Mouse (Mus musculus) megakaryocyte, embryonic 14.5 days (primary cell): Measurements from ENCODE around the gene Tifa. TPM values are rescaled to one million over a fixed set of nuclear protein-coding genes. Genes with fewer than 3 reads are reported as not detected.

Experiments
- H3K27me3 ChIP-seq: replicated peaks from 2 replicates; pipeline ENCODE3; 2012; ENCODE audit warnings: inconsistent platforms
- H3K36me3 ChIP-seq: replicated peaks from 2 replicates; pipeline ENCODE3; 2012; ENCODE audit warnings: low read length, inconsistent platforms, mixed read lengths
- H3K4me1 ChIP-seq: 2 replicates; pipeline ENCODE4 v1.6.1; 2012; ENCODE audit warnings: inconsistent platforms
- H3K4me3 ChIP-seq: replicated peaks from 2 replicates; pipeline ENCODE3; 2012; ENCODE audit warnings: moderate library complexity, mild to moderate bottlenecking, inconsistent platforms
- H3K9me3 ChIP-seq: 2 replicates; pipeline ENCODE4 v1.6.1; 2012; ENCODE audit warnings: inconsistent platforms
- FLI1 ChIP-seq: IDR thresholded peaks from 2 replicates; pipeline ENCODE4 v1.6.1; 2012; ENCODE audit warnings: low read length, inconsistent platforms, mixed read lengths
- GATA1 ChIP-seq: IDR thresholded peaks from 3 replicates; pipeline ENCODE4 v1.6.1; 2012; ENCODE audit warnings: mixed read lengths, low read length, inconsistent platforms, borderline replicate concordance
- polyA plus RNA-seq: library from polyadenylated mRNA; stranded (reverse); fragments of >175 nt; gene quantifications from 2 replicates; pipeline ENCODE4 v1.2.3, GENCODE M21; 2012; ENCODE audit warnings: low replicate concordance; ENCODE audit not compliant: insufficient read depth

The Tifa gene
- polyA plus RNA-seq, 1 experiment = 131 TPM

GRCm38 (mm10) chr3:127837972-127838644 lies 48.5 kb downstream of the Tifa start:
- H3K4me3 ChIP-seq = peak overlapping the region; percentile 97
- H3K27me3 ChIP-seq = peaks cover 9% of the 10 kb centered on the region
- H3K36me3 ChIP-seq = peaks cover 9% of the 10 kb centered on the region
- peaks cover 48% of the 10 kb centered on the region for H3K4me1 ChIP-seq
- H3K9me3 ChIP-seq = no peaks in the 10 kb centered on the region
- TF ChIP-seq GATA1 = no peak
- TF ChIP-seq FLI1 = no peak

DNA sequence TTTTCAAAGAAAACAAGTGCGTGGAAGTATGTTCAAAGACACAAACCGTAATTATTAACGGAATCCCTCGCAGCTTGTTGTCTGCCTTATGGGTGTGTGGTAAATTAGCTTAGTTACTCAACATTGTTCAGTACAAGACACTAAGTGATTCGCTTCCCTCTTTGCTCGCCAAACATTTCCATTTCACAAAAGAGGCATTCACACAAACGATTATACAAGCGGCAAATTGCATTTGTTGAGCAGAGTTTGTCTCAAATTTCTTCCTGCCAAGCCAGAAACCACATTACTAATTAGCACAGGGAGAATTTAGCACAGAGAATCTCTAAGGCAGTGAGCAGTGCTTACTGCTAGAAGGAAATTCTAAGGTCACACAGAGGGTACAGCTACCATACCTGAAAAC lies 52.3 kb downstream of the Tifa start:
- Histone ChIP-seq H3K27me3 (peaks cover 14% of the 10 kb centered on the region), H3K4me3 (no peak overlapping the region), H3K9me3 (peaks cover 12% of the 10 kb centered on the region), H3K36me3 (no peaks in the 10 kb centered on the region), H3K4me1 (peaks cover 13% of the 10 kb centered on the region)
- TF ChIP-seq FLI1 (no peak), GATA1 (no peak)

GRCm38 (mm10) chr3:127843324-127843940 lies 53.8 kb downstream of the Tifa start:
- Histone ChIP-seq H3K36me3 (no peaks in the 10 kb centered on the region), H3K4me1 (peaks cover 10% of the 10 kb centered on the region), H3K9me3 (peaks cover 12% of the 10 kb centered on the region), H3K27me3 (peaks cover 14% of the 10 kb centered on the region), H3K4me3 (no peak overlapping the region)
- TF ChIP-seq GATA1 (no peak), FLI1 (no peak)

DNA sequence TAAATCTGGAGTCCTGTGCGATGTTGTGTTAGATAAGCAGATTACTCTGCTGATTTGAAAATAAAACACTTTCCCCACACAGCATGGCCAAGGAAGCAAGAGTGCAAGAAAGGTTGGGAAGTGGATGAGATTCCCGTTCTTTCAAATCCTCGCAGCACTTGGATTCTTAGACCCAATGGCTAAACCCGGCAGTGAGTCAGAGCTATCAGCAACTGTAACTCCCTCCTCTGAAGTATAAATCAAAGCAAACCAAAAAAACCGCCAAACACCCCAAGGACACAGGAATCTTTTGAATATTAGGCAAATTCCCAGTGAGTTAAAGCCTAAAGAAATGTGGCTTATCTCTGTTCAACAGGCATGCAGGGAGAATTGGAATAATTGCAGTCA lies 54.3 kb downstream of the Tifa start:
- Histone ChIP-seq H3K9me3 (peaks cover 12% of the 10 kb centered on the region), H3K36me3 (no peaks in the 10 kb centered on the region), H3K27me3 (peaks cover 14% of the 10 kb centered on the region), H3K4me1 (peaks cover 5% of the 10 kb centered on the region), H3K4me3 (no peak overlapping the region)
- TF ChIP-seq GATA1 (no peak), FLI1 (no peak)

DNA sequence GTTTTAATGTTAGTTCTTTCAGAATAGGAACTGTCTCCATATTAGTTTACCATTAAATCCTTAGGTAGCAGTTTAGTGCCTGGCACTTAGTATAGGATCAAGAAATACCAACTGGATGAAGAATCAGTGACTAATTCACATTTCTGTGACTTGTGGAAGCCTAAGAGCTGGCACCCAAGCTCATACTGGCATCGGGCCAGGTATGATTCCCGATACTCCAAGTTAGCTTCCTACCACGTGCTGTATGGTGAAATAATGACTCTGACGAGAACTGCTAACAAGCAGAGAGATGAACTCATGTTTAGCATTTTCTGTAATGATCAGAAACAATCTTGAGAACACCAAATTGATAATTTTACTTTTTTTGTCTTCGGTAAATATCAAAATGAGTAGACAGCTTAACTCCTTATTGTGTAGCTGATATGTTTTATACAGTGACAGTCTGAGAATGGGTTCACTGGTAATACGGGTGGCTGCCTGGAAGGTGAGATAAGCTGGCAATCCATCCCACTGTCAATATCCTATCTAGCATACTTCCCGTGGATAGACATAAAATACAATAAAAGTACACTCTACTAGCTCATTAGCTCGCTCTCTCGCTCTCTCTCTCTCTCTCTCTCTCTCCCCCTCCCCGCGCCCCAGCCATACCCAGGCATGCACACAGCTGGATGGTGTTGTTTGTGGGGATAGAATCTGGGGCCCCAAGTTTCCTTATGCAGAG lies 58.6 kb downstream of the Tifa start:
- peaks cover 13% of the 10 kb centered on the region for H3K27me3 ChIP-seq
- H3K9me3 ChIP-seq = peaks cover 12% of the 10 kb centered on the region
- H3K36me3 ChIP-seq = no peaks in the 10 kb centered on the region
- no peak overlapping the region for H3K4me3 ChIP-seq
- no peaks in the 10 kb centered on the region; the same call in 1 of the 2 replicates for H3K4me1 ChIP-seq
- TF ChIP-seq GATA1 (no peak), FLI1 (no peak)

GRCm38 (mm10) chr3:127849922-127850321 lies 60.3 kb downstream of the Tifa start:
- Histone ChIP-seq H3K27me3 (peaks cover 13% of the 10 kb centered on the region), H3K4me3 (no peak overlapping the region), H3K9me3 (peaks cover 12% of the 10 kb centered on the region), H3K4me1 (peaks cover 4% of the 10 kb centered on the region; the same call in 1 of the 2 replicates), H3K36me3 (no peaks in the 10 kb centered on the region)
- TF ChIP-seq GATA1 = no peak
- no peak for TF ChIP-seq FLI1

DNA sequence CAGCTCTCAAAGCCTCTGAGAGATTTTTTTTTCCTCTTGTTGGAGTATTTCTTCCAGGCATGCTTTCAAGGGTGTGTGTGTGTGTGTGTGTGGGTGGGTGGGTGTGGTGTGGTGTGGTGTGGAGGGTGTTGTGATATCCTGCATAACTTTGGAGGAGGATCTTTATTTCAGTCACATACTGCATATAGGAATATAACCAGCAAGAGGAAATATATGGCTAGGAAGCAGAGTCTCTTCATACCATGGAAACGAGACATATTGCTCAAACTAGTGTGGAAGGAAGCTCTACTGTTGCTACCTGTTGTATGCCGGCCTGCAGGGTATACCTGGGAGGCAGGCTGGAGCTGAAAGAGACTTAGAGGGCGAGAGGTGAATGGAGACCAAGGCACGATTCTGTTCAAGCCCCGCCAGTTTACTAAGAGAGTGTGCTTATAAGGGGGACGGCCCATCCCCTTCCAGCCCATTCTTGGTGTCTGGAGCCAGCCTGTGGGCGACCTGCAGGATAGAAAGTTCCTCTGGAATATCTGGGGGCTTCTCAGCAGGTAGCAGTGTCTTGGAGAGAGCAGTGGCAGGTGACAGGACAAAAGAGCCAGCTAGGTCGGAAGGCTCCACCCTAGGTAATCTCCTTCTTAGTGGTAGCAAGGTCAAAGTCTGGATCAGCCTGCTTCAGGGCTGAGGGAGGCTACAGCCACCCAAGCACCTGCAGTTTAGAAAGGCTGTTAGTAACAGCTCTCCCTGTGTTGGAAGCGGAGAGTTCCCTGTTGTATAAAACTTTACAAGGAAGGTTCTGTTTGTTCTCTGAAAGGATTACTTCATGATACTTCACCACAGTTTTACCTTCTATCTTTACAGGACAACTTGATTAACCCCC lies 61.4 kb downstream of the Tifa start:
- no peak overlapping the region for H3K4me3 ChIP-seq
- H3K4me1 ChIP-seq = peaks cover 4% of the 10 kb centered on the region; the same call in 1 of the 2 replicates
- H3K27me3 ChIP-seq = peaks cover 12% of the 10 kb centered on the region
- H3K9me3 ChIP-seq = peaks cover 8% of the 10 kb centered on the region
- no peak for TF ChIP-seq FLI1
- no peak for TF ChIP-seq GATA1
- no peaks in the 10 kb centered on the region for H3K36me3 ChIP-seq

DNA sequence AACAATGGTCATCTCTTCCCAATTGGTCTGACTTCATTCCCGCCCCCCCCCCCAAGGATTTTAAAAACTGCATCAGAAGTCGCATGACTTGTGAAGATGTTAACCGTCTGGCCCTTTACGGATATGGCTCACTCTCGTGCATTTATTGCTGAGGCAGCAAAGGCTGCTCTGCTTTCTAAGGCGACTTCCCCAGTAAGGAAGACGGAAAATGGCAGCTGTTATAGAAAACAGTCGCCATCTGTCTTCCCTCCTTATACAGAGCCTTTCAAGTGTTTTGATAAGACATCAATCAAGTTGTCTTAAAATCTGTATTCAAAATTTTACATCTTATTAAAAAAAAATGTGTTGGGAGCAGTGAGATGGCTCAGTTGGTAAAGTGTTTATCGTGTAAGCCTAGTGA lies 63.1 kb downstream of the Tifa start:
- Histone ChIP-seq H3K4me1 (peaks cover 4% of the 10 kb centered on the region; the same call in 1 of the 2 replicates), H3K9me3 (no peaks in the 10 kb centered on the region), H3K27me3 (peaks cover 11% of the 10 kb centered on the region), H3K4me3 (no peak overlapping the region), H3K36me3 (no peaks in the 10 kb centered on the region)
- TF ChIP-seq FLI1 (no peak), GATA1 (no peak)
